Mouse (Mus musculus): ENCODE data around the gene H2-K1.

DNA sequence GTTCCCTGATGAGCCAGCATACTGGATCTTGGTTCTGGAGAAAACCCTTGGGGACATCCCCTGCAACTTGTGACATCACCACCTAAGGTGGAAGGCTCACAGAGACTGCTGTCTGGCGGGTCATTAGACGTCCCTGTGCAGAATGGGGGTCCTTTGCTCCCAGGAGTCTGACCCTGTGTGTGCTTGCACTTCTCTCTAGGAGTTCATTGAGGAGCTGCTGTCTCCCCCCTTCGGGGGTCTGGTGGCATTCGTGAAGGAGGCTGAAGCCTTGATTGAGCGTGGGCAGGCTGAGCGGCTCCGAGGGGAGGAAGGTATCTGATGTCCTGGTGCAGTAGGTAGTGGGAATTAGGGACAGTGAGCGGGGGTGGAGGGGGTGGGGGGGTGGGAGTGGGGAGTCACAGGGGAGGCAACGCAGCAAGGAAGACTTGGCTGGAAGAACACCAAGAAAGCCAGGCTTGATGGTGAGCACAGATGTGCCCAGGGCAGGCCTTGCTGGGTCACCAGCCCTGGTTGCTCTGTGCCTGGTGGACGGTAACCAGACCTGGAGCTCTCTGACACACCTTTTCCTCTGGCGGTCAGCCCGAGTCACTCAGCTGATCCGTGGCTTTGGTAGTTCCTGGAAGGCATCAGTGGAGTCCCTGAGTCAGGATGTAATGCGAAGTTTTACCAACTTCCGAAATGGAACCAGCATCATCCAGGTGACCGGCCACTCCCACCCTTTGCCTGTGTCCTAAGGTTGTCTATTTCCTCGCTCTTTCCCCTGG is 34.9 kb downstream of the H2-K1 start:
- TF ChIP-seq ZNF384 (IDR thresholded peaks at IDR 0.05; ENCODE audit: low read depth, low read length), result no peak
- no peak for TF ChIP-seq HCFC1 (IDR thresholded peaks at IDR 0.05; ENCODE audit: borderline replicate concordance, insufficient read depth, low read length)

Data from ES-E14 (cell line).